Mouse (Mus musculus): Measurements from ENCODE around the gene Tlnrd1.

Tlnrd1 gene

GRCm38 (mm10) chr7:83883276-83884020 is 657 bp downstream of the Tlnrd1 start:
- DNase-seq = peak; percentile 90

GRCm38 (mm10) chr7:83882633-83883275 is 1.4 kb downstream of the Tlnrd1 start:
- DNase-seq = peak; percentile 85

GRCm38 (mm10) chr7:83882150-83882632 is 1.9 kb downstream of the Tlnrd1 start:
- DNase-seq = no peak

- no peak for DNase-seq
Observed at GRCm38 (mm10) chr7:83878676-83879448, 5.2 kb downstream of the Tlnrd1 start.

- no peak for DNase-seq
Observed at GRCm38 (mm10) chr7:83877088-83877487, 7.0 kb downstream of the Tlnrd1 start.

GRCm38 (mm10) chr7:83869839-83870543 is 14.1 kb downstream of the Tlnrd1 start:
- DNase-seq = no peak

GRCm38 (mm10) chr7:83868200-83868599 is 15.9 kb downstream of the Tlnrd1 start:
- no peak for DNase-seq

GRCm38 (mm10) chr7:83863554-83863953 is 20.6 kb downstream of the Tlnrd1 start:
- DNase-seq = no peak

- DNase-seq = peak; percentile 12
Observed at GRCm38 (mm10) chr7:83859378-83860083, 24.6 kb downstream of the Tlnrd1 start.

- no peak for DNase-seq
Observed at GRCm38 (mm10) chr7:83857921-83858320, 26.2 kb downstream of the Tlnrd1 start.

GRCm38 (mm10) chr7:83857208-83857488 is 27.0 kb downstream of the Tlnrd1 start:
- no peak for DNase-seq

- no peak for DNase-seq
Observed at GRCm38 (mm10) chr7:83856353-83857207, 27.5 kb downstream of the Tlnrd1 start.

- DNase-seq = no peak
Observed at GRCm38 (mm10) chr7:83855203-83855602, 28.9 kb downstream of the Tlnrd1 start.

- DNase-seq = no peak
Observed at GRCm38 (mm10) chr7:83852381-83853380, 31.4 kb downstream of the Tlnrd1 start.

GRCm38 (mm10) chr7:83851569-83852380 is 32.3 kb downstream of the Tlnrd1 start:
- no peak for DNase-seq

- no peak for DNase-seq
Observed at GRCm38 (mm10) chr7:83847187-83848075, 36.7 kb downstream of the Tlnrd1 start.

GRCm38 (mm10) chr7:83844807-83845206 is 39.3 kb downstream of the Tlnrd1 start:
- no peak for DNase-seq
